Mouse (Mus musculus): ENCODE measurements around the gene Tcf15.

Gene Tcf15

DNA sequence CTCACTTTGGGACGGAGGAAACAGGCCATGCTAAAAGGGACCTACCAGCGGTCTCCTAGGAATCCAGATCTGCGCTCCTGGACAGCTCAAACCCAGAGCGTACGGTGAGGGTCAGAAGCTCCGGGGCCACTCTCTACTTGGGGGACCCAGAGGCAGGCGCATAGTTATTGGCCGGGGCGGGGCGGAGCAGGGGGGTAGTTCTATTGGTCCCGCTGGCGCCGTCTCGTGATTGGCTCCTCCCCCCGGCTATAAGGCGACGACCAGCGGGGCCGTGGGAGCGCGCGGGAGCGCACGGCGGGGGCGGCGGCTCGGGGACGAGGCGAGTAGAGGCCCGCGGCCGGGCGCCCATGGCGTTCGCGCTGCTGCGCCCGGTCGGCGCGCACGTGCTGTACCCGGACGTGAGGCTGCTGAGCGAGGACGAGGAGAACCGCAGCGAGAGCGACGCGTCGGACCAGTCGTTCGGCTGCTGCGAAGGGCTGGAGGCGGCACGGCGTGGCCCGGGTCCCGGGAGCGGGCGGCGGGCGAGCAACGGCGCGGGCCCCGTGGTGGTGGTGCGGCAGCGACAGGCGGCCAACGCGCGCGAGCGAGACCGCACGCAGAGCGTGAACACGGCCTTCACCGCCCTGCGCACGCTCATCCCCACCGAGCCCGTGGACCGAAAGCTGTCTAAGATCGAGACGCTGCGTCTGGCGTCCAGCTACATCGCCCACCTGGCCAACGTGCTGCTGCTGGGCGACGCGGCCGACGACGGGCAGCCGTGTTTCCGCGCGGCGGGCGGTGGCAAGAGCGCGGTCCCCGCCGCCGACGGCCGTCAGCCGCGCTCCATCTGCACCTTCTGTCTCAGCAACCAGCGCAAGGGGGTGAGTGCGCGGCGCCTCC lies at the start of gene Tcf15:
Tcf15 (plus strand) TSS at position 283 of the 879 bp plus-strand sequence.
- DNase-seq (ENCODE audit: low spot score in 2 of 2), result peak; percentile 17 to 18

DNA sequence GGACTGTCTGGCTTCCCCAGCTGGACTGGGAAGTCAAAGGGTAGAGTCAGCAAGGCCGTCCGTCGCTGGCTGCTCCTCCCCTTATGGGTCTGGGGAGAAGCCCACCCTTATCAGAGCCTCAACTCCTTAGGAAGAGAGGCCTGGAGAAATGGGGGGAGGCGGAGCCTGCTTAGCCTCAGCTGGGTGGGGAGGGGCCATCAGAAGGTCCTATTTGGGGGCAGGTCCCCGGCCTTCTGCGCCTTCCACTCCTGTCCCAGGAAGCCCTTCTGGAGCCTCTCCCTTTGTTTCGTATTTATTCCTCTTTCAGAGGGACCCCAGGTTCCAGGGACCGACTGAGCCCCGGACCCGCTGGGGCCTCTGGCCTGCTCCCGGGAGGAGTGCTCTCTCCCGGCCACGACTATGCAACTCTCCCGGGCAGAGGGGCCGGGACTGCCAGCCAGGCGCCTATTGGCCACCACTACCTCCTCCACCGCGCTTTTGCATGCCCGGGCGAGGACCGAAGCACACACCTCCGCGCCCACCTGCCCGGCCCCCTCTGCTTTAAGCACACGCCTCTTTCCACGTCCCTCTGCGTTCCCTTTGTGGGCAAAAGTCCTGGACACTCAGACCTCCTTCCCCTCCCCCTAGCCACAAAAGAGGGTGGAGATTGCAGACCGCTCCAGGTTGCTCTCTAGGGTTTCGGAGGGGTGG lies 48.4 kb upstream of the Tcf15 start:
- DNase-seq (ENCODE audit: low spot score in 2 of 2), result no peak

DNA sequence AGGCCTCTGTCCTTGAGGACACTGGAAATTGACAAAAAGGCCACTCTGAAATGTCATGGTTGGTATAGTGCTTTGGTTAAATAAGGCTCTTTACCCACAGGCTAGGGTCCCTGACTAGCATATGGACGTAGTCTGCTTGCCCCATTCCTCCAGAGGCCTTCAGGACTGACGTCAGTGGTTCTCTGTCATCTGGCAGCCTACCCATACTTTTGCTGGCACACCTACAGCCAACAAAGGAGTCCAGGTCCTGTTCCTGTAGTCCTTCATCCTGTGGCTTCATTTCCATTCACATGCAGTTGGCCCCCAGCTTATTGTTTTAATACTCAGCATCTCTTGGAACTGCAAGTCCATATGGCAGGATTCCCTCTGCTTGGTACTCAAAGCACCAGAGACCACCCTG lies 46.4 kb upstream of the Tcf15 start:
- DNase-seq (ENCODE audit: low spot score in 2 of 2), result no peak

- no peak for DNase-seq (ENCODE audit: low spot score in 2 of 2)
Measured at GRCm38 (mm10) chr2:152097916-152098315, 45.4 kb upstream of the Tcf15 start.

- DNase-seq (ENCODE audit: low spot score in 2 of 2), result no peak
Measured at GRCm38 (mm10) chr2:152099538-152099937, 43.8 kb upstream of the Tcf15 start.

- DNase-seq (ENCODE audit: low spot score in 2 of 2), result no peak
Measured at GRCm38 (mm10) chr2:152101761-152102160, 41.6 kb upstream of the Tcf15 start.

GRCm38 (mm10) chr2:152102369-152102768 lies 41.0 kb upstream of the Tcf15 start:
- DNase-seq (ENCODE audit: low spot score in 2 of 2), result no peak

DNA sequence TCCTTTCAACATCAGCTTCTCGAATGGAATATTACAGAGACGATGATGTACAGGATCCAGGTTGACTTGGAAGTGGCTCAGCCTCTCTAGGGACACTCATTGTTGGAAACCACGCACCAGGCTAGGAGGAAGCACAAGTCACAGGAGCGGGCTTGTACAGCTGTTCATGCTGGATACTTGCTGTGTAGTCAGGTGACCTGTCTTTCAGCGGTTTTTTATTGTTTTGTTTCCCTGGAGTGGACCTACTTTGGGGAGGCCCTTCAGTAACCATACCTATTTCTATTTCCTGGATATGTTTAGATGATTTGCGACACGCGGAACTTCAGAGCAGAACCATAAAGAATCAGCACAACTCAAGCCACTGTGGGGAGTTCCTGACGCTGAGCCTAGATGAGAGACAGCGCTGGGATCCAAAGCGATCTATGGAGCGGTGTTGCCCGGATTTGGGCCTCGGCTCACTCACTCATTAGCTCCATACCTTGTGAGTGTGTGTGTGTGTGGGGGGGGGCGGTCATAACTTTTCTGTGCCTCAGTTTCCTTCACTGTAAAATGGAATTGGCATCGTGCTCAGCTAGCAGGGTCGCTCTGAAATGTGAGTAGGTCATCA lies 38.5 kb upstream of the Tcf15 start:
- DNase-seq (ENCODE audit: low spot score in 2 of 2), result no peak

DNA sequence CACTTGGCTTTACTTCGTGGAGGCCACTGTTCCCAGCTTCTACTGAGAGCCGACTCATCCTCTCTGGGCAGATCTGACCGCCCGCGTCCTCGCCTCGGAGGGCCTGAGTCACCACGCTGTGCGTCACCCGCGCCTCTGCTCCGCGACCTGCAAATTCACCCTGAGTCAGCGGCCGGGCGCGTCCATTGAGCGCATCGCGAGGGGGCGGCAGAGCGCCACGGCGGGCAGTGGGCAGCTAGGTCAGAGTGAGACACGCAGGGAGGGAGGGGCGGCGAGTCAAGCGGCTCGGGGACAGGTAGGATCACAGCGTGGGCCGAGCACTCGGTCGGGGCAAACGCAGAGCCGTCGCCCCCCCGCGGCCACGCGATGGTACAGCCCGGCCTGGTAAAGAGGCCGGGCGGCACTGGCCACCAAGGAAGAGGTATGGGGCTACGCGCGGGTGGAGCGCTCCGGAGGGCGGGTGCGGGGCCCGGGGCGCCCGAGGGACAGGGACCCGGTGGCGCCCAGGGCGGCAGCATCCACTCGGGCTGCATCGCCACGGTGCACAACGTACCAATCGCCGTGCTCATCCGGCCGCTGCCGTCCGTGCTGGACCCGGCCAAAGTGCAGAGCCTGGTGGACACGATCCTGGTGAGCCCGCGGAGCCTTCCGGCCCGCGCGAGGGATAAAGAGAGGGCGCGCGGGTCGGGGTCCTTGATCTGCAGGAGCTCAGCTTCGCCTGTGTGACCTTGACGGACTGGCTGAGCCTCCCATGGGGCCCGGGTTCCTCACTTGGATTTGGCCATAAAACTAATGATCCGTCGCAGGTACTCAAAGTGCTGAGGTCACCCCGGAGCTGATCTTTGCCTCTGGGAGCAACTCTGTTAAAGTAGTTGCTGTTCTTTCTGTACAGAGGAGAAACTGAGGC lies 37.8 kb upstream of the Tcf15 start, which contains the start of gene Srxn1:
Srxn1 (plus strand) TSS at position 199 of the 907 bp plus-strand sequence.
- peak; percentile 86 to 90 for DNase-seq (ENCODE audit: low spot score in 2 of 2)

GRCm38 (mm10) chr2:152106225-152106595 lies 37.2 kb upstream of the Tcf15 start:
- no peak for DNase-seq (ENCODE audit: low spot score in 2 of 2)

- no peak for DNase-seq (ENCODE audit: low spot score in 2 of 2)
Measured at GRCm38 (mm10) chr2:152106597-152106996, 36.8 kb upstream of the Tcf15 start.

- DNase-seq (ENCODE audit: low spot score in 2 of 2), result no peak
Measured at GRCm38 (mm10) chr2:152108702-152109101, 34.7 kb upstream of the Tcf15 start.

- no peak for DNase-seq (ENCODE audit: low spot score in 2 of 2)
Measured at GRCm38 (mm10) chr2:152109386-152109785, 34.0 kb upstream of the Tcf15 start.

GRCm38 (mm10) chr2:152111311-152111710 lies 32.0 kb upstream of the Tcf15 start:
- no peak for DNase-seq (ENCODE audit: low spot score in 2 of 2)

GRCm38 (mm10) chr2:152111920-152112319 lies 31.4 kb upstream of the Tcf15 start:
- peak; percentile 72 to 76 for DNase-seq (ENCODE audit: low spot score in 2 of 2)

- no peak for DNase-seq (ENCODE audit: low spot score in 2 of 2)
Measured at GRCm38 (mm10) chr2:152112490-152112889, 30.9 kb upstream of the Tcf15 start.

GRCm38 (mm10) chr2:152112970-152113369 lies 30.4 kb upstream of the Tcf15 start:
- DNase-seq (ENCODE audit: low spot score in 2 of 2), result no peak

- DNase-seq (ENCODE audit: low spot score in 2 of 2), result no peak
Measured at GRCm38 (mm10) chr2:152114057-152114975, 29.0 kb upstream of the Tcf15 start.

- no peak for DNase-seq (ENCODE audit: low spot score in 2 of 2)
Measured at GRCm38 (mm10) chr2:152117694-152118093, 25.7 kb upstream of the Tcf15 start.

DNA sequence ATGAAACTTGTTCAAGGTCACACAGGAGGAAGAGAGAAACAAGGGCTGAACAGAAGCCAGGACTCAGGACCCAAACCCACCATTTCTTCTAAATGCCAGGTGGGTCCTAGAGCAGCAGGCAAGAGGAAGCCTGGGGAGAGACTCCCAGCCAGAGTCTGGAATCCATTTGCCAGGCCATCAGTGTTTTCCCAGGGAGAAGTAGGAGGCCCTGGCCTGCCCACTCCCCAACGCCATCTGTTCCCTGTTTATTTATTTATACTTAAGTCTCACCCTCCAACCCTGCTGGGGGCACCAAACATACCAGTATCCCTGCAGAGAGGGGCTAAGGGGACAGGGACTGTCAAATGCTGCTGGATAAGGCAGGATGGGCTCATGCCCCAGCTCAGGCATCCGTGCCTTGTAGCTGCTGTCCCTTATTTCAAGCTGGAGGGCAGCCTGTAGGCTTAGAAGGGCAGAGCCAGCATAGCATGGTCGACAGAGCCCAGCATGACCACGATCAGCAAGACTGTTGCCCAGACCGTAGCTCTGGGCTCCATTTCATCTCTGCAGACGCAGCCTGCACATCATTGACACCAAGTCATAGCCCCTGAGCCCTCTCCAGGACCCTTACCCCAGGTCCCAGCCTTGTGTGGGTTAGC lies 24.0 kb upstream of the Tcf15 start:
- no peak for DNase-seq (ENCODE audit: low spot score in 2 of 2)

Data from urinary bladder, adult 18-20 months (tissue).